Mouse (Mus musculus) NIH3T3 (cell line): Measurements from ENCODE around the gene Nfix.

Experiments
- DNase-seq: peaks from one replicate; pipeline ENCODE4 v3.0.0-alpha.2; 2012; ENCODE audit warnings: low read depth

Nfix gene

GRCm38 (mm10) chr8:84799999-84800831 lies at the start of gene Nfix:
Nfix (minus strand) TSS chr8:84800344.
- peak; percentile 90 for DNase-seq

GRCm38 (mm10) chr8:84847684-84848435 lies 47.7 kb upstream of the Nfix start:
- peak; percentile 27 for DNase-seq

GRCm38 (mm10) chr8:84846722-84847572 lies 46.8 kb upstream of the Nfix start, which contains the start of gene Calr:
Calr (minus strand) TSS chr8:84846934.
- peak; percentile 99 for DNase-seq

GRCm38 (mm10) chr8:84846094-84846721 lies 46.1 kb upstream of the Nfix start:
- no peak for DNase-seq

- peak; percentile 72 for DNase-seq
Observed at GRCm38 (mm10) chr8:84845355-84846093, 45.4 kb upstream of the Nfix start.

- DNase-seq = no peak
Observed at GRCm38 (mm10) chr8:84844397-84845070, 44.4 kb upstream of the Nfix start.

- no peak for DNase-seq
Observed at GRCm38 (mm10) chr8:84841514-84841913, 41.4 kb upstream of the Nfix start.

GRCm38 (mm10) chr8:84840248-84840999 lies 40.3 kb upstream of the Nfix start, which contains the start of gene Rad23a:
Rad23a (minus strand) TSS chr8:84840665.
- peak; percentile 96 for DNase-seq

GRCm38 (mm10) chr8:84839875-84840247 lies 39.7 kb upstream of the Nfix start:
- no peak for DNase-seq

GRCm38 (mm10) chr8:84839411-84839810 lies 39.3 kb upstream of the Nfix start:
- no peak for DNase-seq

- no peak for DNase-seq
Observed at GRCm38 (mm10) chr8:84838513-84838912, 38.4 kb upstream of the Nfix start.

GRCm38 (mm10) chr8:84837912-84838470 lies 37.8 kb upstream of the Nfix start:
- DNase-seq = no peak

- DNase-seq = no peak
Observed at GRCm38 (mm10) chr8:84837149-84837911, 37.2 kb upstream of the Nfix start.

GRCm38 (mm10) chr8:84834866-84835855 lies 35.0 kb upstream of the Nfix start:
- peak; percentile 31 for DNase-seq

- DNase-seq = no peak
Observed at GRCm38 (mm10) chr8:84834002-84834865, 34.1 kb upstream of the Nfix start.
